8 mouse cellular contexts compared by ENCODE assay signal in genomic region chr7:118364353-118365007, GRCm38 (mm10).
DNase-seq lines count a peak whose midpoint lies in the region; ATAC-seq and TF ChIP-seq lines count a peak whose summit lies in the region.

No protein-coding gene starts in this region.

- peak; percentile 21 for DNase-seq in adipocyte (ENCODE audit: low spot score)
- DNase-seq in layer of hippocampus, adult 18-20 months (ENCODE audit: low spot score in 2 of 2), result peak; percentile 89 to 96
- DNase-seq in right cerebral cortex, adult 18-20 months, result peak; percentile 92
- DNase-seq in yolk sac, embryonic 10.5 days (ENCODE audit: low spot score), result no peak

- no peaks in the 10 kb centered on the region for H3K9me3 ChIP-seq in hindbrain, embryonic 15.5 days
- no peaks in the 10 kb centered on the region for H3K9me3 ChIP-seq in hindbrain, embryonic 13.5 days

- no peaks in the 10 kb centered on the region for H3K27me3 ChIP-seq in hindbrain, embryonic 15.5 days
- H3K27me3 ChIP-seq in hindbrain, embryonic 13.5 days, result no peaks in the 10 kb centered on the region

- 34% methylated on average over 7 of the region's 7 CpGs for WGBS in hindbrain, embryonic 15.5 days
- 35% methylated on average over 7 of the region's 7 CpGs for WGBS in hindbrain, embryonic 13.5 days

- peak; percentile 23; the same call in 1 of the 2 replicates for ATAC-seq in hindbrain, embryonic 15.5 days (ENCODE audit: low FRiP score, low read depth)
- no peak for ATAC-seq in hindbrain, embryonic 13.5 days (ENCODE audit: low FRiP score)
- no peak for ATAC-seq in megakaryocyte-erythroid progenitor cell, adult 5-6 weeks (replicated peaks; ENCODE audit: low FRiP score, low TSS enrichment, poor library complexity, severe bottlenecking)

- H3K9ac ChIP-seq in hindbrain, embryonic 15.5 days, result no peak overlapping the region
- H3K9ac ChIP-seq in hindbrain, embryonic 13.5 days, result no peak overlapping the region

- no peak for TF ChIP-seq POLR2A in embryonic fibroblast, embryonic 13.5 days (IDR thresholded peaks at IDR 0.05; ENCODE audit: low read depth, low read length)

- no peak overlapping the region for H3K4me3 ChIP-seq in hindbrain, embryonic 15.5 days
- no peak overlapping the region for H3K4me3 ChIP-seq in hindbrain, embryonic 13.5 days
- H3K4me3 ChIP-seq in embryonic fibroblast, embryonic 13.5 days (ENCODE audit: insufficient read depth, low read length), result no peak overlapping the region

- H3K36me3 ChIP-seq in hindbrain, embryonic 15.5 days, result no peaks in the 10 kb centered on the region
- no peaks in the 10 kb centered on the region for H3K36me3 ChIP-seq in hindbrain, embryonic 13.5 days

- H3K4me1 ChIP-seq in hindbrain, embryonic 15.5 days (replicated peaks), result no peaks in the 10 kb centered on the region
- peaks cover 8% of the 10 kb centered on the region; the same call in 1 of the 2 replicates for H3K4me1 ChIP-seq in hindbrain, embryonic 13.5 days (replicated peaks)
- H3K4me1 ChIP-seq in embryonic fibroblast, embryonic 13.5 days (ENCODE audit: control insufficient read depth, insufficient read depth, low read length), result peaks cover 8% of the 10 kb centered on the region

- no peak overlapping the region for H3K4me2 ChIP-seq in hindbrain, embryonic 15.5 days
- no peak overlapping the region for H3K4me2 ChIP-seq in hindbrain, embryonic 13.5 days

- TF ChIP-seq CTCF in embryonic fibroblast, embryonic 13.5 days (IDR thresholded peaks at IDR 0.05; ENCODE audit: borderline replicate concordance, insufficient read depth, low read length), result peak; percentile 48; the same call in 1 of the 2 replicates

- no peak overlapping the region for H3K27ac ChIP-seq in hindbrain, embryonic 15.5 days (replicated peaks)
- H3K27ac ChIP-seq in hindbrain, embryonic 13.5 days, result no peak overlapping the region
- H3K27ac ChIP-seq in embryonic fibroblast, embryonic 13.5 days (ENCODE audit: insufficient read depth, low read length), result no peak overlapping the region
